Mouse (Mus musculus) 416B (cell line): ENCODE results near the gene Caskin1.
A peak's percentile ranks its signal among the peaks of the same experiment; 100 is the strongest.

Experiments
- DNase-seq: peaks from one replicate; pipeline ENCODE4 v3.0.0; 2011; ENCODE audit warnings: low read depth

Gene Caskin1

DNA sequence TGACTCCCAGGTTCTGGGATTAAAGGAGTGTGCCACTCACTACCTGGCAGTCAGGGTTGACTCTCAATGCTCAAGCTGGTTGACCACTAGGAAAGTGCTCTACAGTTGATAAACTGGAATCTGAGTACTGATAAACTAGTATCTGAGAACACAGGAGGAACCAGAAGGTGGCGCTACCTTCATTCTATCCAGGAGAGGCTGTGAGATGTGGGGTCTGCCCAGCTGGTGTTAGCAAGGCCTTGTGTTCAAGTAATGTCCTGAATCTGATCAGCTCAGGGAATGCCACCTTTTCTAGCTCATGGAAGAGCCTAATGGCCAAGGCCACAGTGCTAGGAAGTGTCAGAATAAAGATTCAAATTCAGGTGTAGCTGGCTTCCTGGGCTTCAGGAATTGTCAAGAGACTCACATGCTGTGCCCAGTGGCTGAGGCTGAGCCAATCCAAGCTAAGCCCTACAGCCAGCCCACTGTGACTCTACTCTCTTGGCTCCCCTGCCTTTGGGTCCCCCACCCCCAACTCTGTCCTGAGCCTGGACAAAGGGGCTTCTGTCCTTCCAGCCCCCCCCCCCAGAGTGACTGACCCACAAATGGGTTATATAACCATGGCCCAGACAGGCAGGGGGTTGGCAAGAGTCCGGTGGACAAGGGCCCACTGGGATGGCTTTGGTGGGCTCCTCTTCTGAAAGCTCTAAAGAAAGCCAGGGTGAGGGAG, 6.4 kb downstream of the Caskin1 start:
- peak; percentile 78 for DNase-seq

DNA sequence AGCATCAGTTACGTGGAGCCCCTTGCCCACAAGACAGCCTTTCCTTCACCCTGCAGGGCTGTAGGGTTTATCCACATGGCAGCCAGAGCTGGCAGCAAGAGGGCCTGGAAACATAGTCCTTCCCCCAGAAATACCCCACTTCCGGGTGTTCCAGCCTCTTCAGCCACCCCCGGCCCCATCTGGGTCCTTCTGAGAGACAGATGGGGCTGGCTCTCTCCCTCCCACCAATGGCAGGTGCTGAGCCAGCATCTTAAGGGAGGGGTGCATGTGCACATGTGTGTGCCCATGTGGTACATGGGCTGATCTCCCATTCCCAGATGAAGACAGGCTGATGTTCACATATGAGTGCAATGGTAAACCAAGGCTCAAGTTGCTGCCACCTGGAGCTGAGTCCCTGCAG, 7.0 kb downstream of the Caskin1 start:
- DNase-seq = no peak

DNA sequence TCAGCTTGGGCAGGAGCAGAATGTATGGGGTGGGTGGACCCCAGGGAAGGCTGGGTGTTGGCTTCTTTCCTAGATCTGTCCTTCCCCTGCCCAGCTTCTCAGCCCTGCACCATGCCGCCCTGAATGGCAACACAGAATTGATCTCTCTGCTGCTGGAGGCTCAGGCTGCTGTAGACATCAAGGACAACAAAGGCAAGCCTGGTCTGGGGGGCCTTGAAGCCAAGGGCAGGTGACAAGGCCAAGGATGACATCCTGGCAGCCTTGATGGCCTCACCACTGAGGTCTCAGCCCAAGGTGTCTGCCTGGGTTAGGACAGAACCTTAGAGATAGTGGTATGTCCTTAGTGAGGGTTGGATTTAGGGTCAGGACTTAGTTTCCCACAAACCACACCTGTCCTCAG, 7.6 kb downstream of the Caskin1 start:
- DNase-seq = no peak

DNA sequence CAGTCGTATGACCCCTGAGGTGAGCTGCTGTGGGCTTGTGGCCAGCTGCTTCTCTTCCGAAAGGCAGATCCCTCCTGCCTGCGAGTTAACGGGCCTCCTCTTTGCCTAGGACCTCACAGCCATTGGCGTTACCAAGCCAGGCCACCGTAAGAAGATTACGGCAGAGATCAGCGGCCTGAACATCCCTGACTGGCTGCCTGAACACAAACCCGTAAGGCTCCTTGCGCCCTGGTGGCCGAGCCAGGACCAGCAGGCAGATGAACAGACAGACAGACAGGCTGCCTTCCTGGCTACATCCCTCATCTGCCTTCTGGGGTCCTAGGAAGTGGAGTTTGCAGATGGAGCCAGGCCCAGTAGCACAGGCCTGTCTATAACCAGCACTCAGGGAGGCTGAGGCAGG, 13.8 kb downstream of the Caskin1 start:
- DNase-seq = peak; percentile 24

DNA sequence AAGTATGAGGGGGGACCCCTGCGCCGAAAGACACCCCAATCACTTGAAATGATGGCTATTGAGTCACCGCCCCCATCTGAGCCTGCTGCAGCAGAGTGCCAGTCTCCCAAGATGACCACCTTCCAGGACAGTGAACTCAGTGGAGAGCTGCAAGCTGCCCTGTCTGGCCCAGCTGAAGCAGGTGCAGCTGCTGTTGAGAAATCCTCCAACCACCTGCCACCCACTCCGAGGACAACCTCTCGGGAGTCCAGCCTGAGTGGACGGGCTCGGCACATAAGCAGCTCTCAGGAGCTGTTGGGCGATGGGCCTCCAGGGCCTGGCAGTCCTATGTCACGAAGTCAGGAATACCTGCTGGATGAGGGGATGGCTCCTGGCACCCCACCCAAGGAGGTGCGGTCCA, 15.7 kb downstream of the Caskin1 start:
- DNase-seq = no peak

DNA sequence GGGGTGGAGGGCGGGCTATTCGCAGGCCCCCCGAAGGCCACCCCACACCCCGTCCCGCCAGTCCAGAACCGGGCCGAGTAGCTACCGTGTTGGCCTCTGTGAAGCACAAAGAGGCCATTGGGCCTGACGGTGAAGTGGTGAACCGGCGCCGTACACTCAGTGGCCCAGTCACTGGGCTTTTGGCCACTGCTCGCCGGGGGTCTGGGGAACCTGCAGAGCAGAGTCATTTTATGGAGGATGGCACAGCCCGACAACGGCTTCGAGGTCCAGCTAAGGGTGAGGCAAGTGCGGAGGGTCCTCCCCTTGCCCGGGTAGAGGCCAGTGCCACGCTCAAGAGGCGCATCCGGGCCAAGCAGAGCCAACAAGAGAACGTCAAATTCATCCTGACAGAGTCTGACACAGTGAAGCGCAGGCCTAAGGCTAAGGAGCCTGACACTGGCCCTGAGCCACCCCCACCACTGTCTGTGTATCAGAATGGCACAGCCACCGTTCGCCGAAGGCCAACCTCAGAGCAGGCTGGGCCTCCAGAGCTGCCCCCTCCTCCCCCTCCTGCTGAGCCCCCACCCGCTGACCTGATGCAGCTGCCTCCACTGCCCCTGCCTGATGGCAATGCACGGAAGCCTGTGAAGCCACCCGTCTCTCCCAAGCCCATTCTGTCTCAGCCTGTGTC, 17.0 kb downstream of the Caskin1 start:
- no peak for DNase-seq

DNA sequence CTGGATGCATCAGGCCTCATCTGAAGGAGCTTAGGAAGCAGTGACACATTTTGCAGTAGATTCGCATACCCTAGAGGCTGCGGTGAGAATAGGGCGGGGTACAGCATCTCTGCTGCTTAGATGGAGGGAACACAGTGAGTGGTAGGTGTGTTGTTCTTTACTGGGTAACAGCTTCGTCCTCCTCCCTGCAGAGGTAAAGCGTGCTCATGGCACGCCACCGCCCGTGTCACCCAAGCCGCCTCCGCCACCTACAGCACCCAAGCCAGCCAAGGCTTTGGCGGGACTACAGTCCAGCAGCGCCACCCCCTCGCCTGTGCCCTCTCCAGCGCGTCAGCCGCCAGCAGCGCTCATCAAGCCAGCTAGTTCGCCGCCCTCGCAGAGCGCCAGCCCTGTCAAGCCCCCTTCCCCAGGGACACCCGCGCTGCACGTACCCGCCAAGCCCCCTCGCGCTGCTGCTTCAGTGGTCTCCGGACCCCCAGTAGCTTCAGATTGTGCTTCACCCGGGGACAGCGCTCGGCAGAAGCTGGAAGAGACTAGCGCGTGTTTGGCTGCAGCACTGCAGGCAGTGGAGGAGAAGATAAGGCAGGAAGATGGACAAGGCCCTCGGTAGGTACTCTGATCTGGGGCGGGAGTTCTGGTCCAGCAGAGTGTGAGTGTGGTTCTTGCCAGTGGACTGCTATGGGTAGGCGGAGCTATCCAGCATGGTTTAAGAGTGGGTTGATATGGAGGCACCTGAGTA, 18.1 kb downstream of the Caskin1 start:
- no peak for DNase-seq

DNA sequence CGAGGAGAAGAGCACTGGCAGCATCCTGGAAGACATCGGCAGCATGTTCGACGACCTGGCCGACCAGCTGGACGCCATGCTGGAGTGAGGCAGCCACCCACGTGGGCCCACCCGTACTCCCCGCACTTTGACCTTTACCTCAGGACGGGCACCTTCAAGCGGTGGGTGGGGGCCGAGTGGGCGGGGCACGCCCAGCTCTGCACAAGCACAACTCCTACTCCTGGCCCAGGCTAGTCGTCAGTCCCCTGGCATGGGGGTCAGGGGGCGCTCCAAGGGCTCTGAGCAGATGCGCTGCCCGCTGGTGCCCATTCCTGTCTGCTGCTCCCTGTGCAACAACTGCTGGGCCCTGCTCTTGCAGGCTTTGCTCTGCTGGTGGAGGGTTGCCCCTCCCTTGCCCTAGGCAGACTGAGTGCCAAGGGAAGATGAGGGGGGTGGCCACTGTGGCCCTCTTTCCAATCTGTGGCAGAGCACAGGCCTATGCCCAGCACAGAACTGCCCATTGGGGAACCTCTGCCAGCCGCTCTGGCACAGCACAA, 18.8 kb downstream of the Caskin1 start:
- DNase-seq = no peak

DNA sequence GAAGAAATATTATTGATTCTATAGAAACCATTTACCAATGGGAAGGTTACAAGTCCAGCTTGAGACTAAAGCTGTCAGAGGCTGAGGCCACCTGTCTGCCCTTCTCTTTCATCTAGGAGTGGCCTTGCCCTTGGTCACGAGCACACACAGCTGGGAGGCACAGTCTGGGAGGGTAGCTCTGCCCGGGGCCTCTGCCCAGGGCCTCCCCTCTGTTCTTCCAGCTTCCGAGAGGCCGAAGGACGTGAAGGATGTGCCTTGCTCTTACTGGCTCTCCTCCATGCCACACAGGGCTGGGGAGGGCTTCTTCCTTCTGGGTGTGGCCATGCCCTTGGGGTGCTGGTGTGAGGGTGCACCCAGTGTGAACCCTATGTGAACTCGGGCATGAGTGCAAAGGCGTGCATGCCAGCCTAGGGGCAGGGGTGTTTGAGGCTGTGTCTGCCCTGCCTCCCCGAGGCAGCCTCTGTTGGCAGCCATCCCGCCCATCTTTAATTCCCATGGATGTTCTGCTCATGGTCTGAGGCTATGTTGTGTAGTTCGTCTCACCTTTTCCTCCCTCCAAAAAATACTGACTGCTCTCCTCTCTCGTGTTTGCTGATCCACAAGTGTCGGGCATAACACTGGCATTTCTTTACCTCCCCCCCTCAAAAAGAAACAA, 19.5 kb downstream of the Caskin1 start:
- DNase-seq = no peak

DNA sequence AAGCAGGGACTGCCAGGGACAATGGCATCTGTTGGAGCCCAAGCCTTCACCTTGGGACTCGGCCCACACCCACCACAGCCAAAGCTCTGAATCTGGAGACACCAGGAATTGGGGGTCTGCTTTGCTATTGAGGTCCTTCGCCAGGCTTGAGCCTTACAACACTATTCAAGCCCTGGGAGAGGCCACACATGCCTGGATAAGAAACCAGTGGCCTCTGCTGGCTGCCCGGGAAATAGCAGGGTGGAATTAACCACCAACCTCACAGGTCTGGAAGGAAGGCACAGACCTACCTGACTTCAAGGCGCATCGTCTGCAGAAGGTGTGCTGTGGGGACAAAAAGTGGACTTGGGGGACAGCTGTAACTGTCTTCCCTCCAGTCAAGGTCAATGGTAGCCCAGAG, 25.2 kb downstream of the Caskin1 start:
- DNase-seq = peak; percentile 53

DNA sequence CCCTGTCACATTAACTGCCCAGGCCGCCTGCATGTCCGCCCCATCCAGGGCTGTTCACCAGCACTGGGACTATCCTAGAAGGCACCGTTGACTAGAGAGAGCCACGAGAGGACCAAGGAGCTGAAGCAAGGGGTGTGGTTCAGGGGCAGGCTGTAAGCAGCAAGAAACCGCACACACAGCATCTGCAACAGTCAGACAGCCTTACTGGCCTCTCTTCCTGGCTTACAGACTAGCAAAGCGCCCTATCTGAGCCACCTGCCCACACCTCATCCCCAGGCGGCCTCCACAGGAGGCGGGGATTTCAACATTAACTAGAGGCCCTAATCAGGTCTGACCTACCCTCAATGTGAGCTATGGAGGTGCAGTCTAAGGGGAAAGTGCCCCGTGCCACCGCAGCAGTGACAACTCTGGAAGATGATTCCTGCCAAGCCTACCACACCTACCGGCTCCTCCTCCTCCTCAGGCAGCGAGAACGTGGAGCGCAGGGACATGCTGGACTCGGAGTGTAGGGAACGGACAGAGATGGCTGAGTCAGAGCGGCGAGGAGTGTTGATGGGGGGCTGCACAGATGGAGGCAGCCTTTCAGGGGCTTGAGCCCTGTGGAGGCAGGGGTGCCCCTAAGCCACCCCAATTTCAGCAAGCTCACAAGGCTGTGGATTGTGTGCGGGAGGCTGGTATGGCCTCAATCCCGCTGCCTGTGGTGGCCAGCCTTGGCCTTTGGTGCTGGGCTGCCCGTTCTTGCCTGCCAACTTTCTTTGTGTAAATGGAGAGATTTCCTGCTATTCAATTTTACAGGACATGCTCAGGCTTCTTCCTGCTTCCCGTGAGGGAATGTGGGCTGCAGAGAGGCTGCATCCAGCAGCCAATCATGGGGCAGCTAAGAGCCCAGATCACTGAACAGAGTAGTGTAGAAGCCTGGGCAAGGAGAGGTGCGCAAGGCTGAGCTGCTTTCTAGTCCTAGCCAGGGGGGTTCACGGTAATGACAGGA, 26.2 kb downstream of the Caskin1 start:
- DNase-seq = no peak

DNA sequence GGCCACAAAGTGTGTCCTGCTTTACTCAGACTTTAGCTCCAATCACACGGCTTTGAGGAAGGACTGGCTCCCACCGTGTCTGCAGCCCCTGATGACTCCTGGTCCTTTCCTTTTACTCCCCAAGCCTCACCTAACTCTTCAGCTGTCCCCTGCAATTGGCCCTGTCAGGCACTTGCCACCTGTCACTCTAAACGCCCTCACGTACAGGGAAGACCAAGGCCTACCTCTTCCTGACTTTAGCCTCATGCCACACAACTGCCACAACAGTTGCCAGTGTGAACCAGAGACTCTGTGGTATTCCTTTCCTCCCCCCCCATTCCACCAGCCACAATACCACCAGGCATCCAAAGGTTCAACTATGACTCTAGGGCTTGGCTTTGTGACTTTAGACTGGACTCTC, 32.0 kb downstream of the Caskin1 start:
- no peak for DNase-seq

DNA sequence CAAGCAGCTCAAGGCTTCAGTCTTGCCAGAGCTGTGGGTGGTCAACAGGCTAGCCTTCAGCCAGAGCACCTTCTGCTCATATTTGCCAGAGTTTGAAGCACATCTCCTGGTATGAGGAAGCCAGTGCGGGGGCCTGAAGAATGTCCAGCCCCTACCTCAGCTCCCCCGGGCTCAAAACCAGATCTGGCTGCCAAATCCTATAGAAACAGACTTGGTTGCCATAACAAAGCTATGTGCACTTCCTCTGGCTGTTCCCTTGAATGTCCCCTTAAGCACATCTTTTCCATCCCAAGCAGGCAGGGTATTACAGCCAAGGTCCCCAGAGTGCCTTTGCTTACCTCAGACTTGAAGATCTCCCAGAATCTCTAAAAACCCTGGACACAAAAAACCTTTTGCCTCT, 36.3 kb downstream of the Caskin1 start:
- no peak for DNase-seq

DNA sequence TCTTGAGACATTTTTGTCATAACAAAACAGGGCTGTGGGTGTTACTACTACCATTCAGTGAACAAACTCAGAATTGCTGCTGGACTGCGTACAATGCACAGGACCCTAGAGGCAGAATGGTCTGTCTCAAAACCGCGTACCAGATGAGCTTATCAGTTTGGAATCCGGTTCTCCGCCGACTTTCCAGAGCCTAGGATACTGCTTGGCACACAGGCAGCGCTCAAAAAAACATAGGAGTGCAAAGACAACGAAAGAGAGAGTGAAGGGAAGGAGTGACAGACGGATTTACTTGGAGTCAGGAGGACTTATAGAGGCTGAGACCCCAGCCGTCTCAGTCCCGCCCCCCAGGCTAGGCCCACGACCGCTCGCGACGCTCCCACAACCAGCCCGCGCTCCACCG, 38.9 kb downstream of the Caskin1 start:
- no peak for DNase-seq

DNA sequence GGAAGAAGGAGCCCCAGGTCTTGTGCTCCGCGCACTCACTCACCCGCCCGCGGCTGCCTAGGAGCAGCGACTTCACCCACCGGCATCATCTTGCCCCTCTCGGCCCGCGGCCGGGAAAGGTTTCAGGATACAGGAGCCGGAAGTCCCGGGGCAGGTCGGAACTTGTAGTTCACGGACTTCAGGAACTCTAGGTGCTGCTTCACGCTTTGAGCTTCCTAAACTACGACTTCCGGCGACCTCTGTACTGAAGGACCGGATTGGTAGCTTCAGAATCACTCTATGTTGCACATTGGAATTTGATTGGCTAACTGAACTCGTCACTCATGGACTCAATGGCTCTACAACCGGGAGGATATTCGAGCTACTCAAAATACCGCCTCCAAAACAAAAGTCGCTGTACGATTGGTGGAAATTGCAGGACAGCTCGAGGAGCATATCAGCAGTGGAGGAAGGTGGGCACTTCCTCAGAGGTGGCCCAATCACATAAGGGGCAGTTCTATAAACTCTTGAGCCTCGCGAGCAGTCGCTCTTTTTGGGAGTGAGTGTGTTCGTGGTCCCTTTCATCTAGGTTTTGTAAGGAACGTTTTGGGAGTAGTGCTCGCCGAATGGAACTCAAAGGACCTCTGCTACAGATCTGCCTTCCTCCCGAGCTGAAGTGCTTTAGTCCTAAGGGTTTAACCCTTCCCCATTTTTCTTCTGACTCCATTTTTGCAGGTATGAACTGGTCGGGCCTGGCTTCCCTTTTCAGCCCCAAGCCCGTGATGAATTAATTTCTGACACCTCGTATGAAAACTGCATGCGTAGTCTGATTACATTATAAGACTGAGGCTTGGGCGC, 39.5 kb downstream of the Caskin1 start, which contains the start of gene Traf7:
TSS of gene Traf7 (minus strand) at position 216 of the 837 bp plus-strand sequence.
- DNase-seq = peak; percentile 100

DNA sequence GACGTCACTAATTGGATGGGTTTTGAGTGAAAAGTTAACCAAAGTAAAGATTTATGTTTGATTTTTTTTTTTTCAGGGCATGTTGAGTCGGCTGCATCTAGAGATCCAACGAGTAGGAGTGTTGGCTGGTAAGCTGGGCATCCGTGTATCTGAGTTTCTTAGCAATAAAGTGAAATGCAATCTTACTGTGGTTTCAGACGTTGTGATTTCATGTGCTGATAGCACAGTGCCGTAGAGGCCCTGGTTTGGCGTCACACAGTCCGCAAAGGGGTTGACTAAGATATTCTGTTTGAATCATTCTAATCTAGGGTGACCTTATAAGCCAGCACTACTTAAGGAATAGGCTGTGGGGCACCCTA, 40.1 kb downstream of the Caskin1 start:
- peak; percentile 68 for DNase-seq

DNA sequence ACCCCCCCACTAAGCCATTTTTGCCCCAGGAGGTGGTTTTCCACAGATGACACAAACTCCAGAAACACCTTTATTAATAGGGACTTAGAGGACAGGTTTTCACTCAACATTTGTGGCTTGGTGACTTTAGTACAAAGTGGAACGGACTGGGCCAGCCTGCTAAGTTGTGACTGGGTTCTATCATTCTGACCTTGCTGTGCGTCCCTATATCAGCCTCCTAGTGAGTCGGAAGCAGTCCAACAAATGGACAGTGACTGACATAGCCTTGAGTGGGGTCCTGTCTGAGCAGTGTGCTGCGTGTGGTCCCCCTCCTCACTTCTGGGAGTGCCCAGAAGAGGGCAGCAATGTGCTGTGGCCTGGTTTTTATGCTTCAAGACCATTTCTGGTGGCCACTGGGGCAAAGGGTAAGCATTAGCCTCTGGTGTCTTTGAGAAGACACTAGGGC, 40.6 kb downstream of the Caskin1 start:
- DNase-seq = peak; percentile 83

DNA sequence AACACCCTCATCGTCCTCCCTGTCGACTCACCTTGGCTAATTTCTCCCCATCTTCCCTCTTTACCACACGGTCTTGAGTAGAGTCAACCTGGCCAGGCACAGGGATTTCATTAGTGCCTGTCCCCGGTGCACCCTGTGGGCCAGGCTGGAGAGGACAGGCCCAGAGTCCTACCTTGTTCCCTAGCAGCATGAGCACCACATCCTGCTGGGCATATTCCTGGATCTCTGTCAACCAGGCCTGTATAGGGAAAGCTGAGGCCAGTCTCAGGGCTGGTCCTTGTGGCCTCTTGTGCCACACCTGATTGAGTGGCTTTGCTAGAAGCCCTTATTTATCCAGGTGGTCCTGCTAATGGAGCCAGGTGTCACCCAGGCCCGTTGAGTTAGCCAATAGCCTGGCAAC, 41.5 kb downstream of the Caskin1 start:
- DNase-seq = no peak

DNA sequence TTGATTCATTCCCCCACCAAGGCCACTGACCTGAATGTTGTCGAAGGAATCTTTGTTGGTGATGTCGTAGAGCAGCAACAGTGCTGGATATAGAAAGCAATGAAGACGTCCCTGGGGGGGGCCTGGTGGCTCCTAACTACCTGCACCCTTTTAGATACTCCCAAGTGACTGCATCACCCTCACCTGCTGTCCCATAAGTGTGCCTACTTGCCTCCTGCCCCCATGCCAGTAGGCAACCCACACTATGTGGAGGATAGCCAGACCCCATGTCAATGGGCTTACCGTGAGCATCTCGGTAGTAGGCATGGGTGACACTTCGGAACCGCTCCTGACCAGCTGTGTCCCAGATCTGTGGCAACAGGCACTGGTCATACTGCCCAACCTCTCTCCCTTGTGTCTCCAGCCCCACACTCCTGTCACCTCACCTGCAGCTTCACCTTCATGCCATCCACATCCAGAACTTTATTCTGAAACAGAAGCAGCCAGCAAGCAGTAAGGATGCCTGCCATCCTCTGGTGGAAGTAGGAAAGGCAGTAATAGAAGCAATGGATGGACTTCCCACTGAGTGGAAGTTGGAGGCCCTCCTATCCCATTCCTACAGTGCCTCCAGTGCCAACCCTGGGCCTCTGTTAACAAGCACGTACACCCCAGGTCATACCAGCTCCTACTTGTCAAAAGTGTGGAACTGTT, 42.1 kb downstream of the Caskin1 start:
- DNase-seq = peak; percentile 56

DNA sequence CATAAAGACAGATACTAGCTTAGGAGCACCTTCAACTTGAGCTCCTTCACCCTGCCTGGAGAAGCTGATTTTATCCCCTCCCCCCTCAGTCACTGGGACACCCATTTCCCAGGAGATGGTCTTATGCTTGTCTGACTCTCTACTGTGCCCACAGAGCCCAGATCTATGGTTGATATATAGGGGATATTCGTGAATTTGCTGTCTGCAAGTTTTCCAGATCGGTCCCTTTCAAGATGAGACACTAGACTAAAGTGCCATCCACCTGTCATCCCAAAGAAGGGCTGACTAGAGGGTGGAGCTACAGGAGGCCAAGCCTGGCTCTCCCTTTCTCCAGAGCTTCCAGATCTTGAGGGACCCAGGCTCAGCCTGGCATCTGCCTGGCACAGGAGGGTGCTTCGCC, 42.7 kb downstream of the Caskin1 start:
- no peak for DNase-seq
